Mouse (Mus musculus) heart, postnatal 0 days (tissue): ENCODE data around the gene Acsm5.

Source experiments
- CTCF ChIP-seq: IDR thresholded peaks from 2 replicates; pipeline ENCODE4 v1.5.1; 2016; ENCODE audit warnings: antibody characterized with exemption, control low read depth, low read depth
- EP300 ChIP-seq: IDR thresholded peaks from 2 replicates; pipeline ENCODE4 v1.6.1; 2016; ENCODE audit warnings: antibody characterized with exemption, low read depth

DNA sequence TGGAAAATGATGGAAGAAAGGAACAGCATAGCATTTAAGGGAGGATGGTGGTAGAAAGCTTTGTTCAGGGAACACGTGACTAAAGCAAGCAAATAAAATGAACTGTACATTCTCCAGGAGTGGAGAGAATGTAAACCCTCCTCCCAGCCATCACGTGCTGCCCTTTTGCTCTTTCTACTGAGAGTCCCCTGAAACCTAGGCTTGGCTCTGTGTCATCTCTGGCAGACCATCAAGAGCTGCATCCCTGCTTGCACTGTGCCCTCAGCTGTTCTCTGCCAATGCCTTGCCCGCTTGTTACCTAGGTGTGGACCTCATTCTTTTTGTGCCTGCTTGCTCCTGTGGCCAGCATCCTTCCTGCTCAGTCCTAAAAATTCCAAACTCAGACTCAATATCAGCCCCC, 2.6 kb downstream of the Acsm5 start:
- TF ChIP-seq CTCF, result no peak
- TF ChIP-seq EP300, result no peak
